Mouse (Mus musculus) limb, embryonic 13.5 days (tissue): Measurements from ENCODE around the gene Fbxl19. TPM values are rescaled to one million over a fixed set of nuclear protein-coding genes. Genes with fewer than 3 reads are reported as not detected.
A peak's percentile ranks its signal among the peaks of the same experiment; 100 is the strongest.

ENCODE experiments used
- ATAC-seq: fragments of 200-750 bp; cut with Nextera tagmentation; 2 replicates; pipeline ENCODE4 v1.8.0; 2017; ENCODE audit warnings: low read depth, moderate number of reproducible peaks, moderate TSS enrichment; ENCODE audit not compliant: low FRiP score
- H3K27ac ChIP-seq: fragments of 300-500 bp; sonication (generic); 2 replicates; pipeline ENCODE4 v1.5.1; 2015; ENCODE audit warnings: inconsistent platforms, mild to moderate bottlenecking, moderate library complexity
- H3K27me3 ChIP-seq: fragments of 300-500 bp; sonication (generic); 2 replicates; pipeline ENCODE4 v1.6.1; 2015; ENCODE audit warnings: mild to moderate bottlenecking, inconsistent platforms
- H3K36me3 ChIP-seq: fragments of 300-500 bp; sonication (generic); 2 replicates; pipeline ENCODE4 v1.6.1; 2015; ENCODE audit warnings: inconsistent platforms, mild to moderate bottlenecking, moderate library complexity
- H3K4me1 ChIP-seq: fragments of 300-500 bp; sonication (generic); 2 replicates; pipeline ENCODE4 v1.6.1; 2015; ENCODE audit warnings: inconsistent platforms
- H3K4me2 ChIP-seq: fragments of 300-500 bp; sonication (generic); replicated peaks from 2 replicates; pipeline ENCODE4 v1.6.1; 2015; ENCODE audit warnings: inconsistent platforms, mild to moderate bottlenecking, moderate library complexity
- H3K4me3 ChIP-seq: fragments of 300-500 bp; sonication (generic); 2 replicates; pipeline ENCODE4 v1.5.1; 2015; ENCODE audit warnings: moderate library complexity, mild to moderate bottlenecking, inconsistent platforms
- H3K9ac ChIP-seq: fragments of 300-500 bp; sonication (generic); 2 replicates; pipeline ENCODE4 v1.6.1; 2015; ENCODE audit warnings: mild to moderate bottlenecking, inconsistent platforms
- H3K9me3 ChIP-seq: fragments of 300-500 bp; sonication (generic); 2 replicates; pipeline ENCODE4 v1.6.1; 2016; ENCODE audit warnings: inconsistent platforms
- WGBS: fragments of 180-500 bp; shearing (Covaris S2); methylation state at CpG from one replicate; pipeline ENCODE4 v1.1.7; 2015; 5-methylcytosine and 5-hydroxymethylcytosine counted together
- polyA plus RNA-seq: library from polyadenylated mRNA; unstranded; fragments of >200 nt; fragmentation: Nextera tagmentation; extraction: Ambion mirVana; gene quantifications from 2 replicates; pipeline ENCODE4 v1.2.1, GENCODE M21; 2015

The Fbxl19 gene
- polyA plus RNA-seq: 6.7 TPM in 2 replicates

- Histone ChIP-seq H3K36me3 (peaks cover 17% of the 10 kb centered on the region), H3K9ac (peak within 1 kb of the TSS; percentile 92), H3K27ac (peak within 1 kb of the TSS; percentile 93), H3K27me3 (no peaks in the 10 kb centered on the region), H3K4me3 (peak within 1 kb of the TSS; percentile 96), H3K4me1 (peaks cover 22% of the 10 kb centered on the region), H3K9me3 (no peaks in the 10 kb centered on the region), H3K4me2 (peak within 1 kb of the TSS; percentile 85)
- no peak for ATAC-seq
- 1% methylated on average over 26 of the region's 26 CpGs for WGBS
Observed at GRCm38 (mm10) chr7:127744366-127745045, at the start of gene Fbxl19. Gene Fbxl19, plus strand, starts transcription at chr7:127744543.

- H3K4me2 ChIP-seq: no peak overlapping the region
- no peaks in the 10 kb centered on the region for H3K4me1 ChIP-seq
- H3K9me3 ChIP-seq: no peaks in the 10 kb centered on the region
- peaks cover 70% of the 10 kb centered on the region for H3K36me3 ChIP-seq
- WGBS: 80% methylated on average over 6 of the region's 6 CpGs
- H3K9ac ChIP-seq: no peak overlapping the region
- ATAC-seq: no peak
- H3K27ac ChIP-seq: no peak overlapping the region
- H3K27me3 ChIP-seq: no peaks in the 10 kb centered on the region
- no peak overlapping the region for H3K4me3 ChIP-seq
Observed at GRCm38 (mm10) chr7:127698986-127699385, 45.4 kb upstream of the Fbxl19 start.

- peaks cover 74% of the 10 kb centered on the region for H3K36me3 ChIP-seq
- H3K9me3 ChIP-seq: no peaks in the 10 kb centered on the region
- 86% methylated on average over 3 of the region's 3 CpGs for WGBS
- no peak for ATAC-seq
- no peaks in the 10 kb centered on the region for H3K27me3 ChIP-seq
- no peaks in the 10 kb centered on the region for H3K4me1 ChIP-seq
- H3K4me3 ChIP-seq: no peak overlapping the region
- no peak overlapping the region for H3K4me2 ChIP-seq
- no peak overlapping the region for H3K27ac ChIP-seq
- H3K9ac ChIP-seq: no peak overlapping the region
Observed at GRCm38 (mm10) chr7:127700712-127701331, 43.5 kb upstream of the Fbxl19 start.

GRCm38 (mm10) chr7:127703561-127704178 lies 40.7 kb upstream of the Fbxl19 start:
- Histone ChIP-seq H3K4me2 (no peak overlapping the region), H3K4me3 (no peak overlapping the region), H3K27me3 (no peaks in the 10 kb centered on the region), H3K4me1 (peaks cover 19% of the 10 kb centered on the region), H3K9me3 (no peaks in the 10 kb centered on the region), H3K36me3 (peaks cover 71% of the 10 kb centered on the region), H3K27ac (no peak overlapping the region), H3K9ac (no peak overlapping the region)
- no peak for ATAC-seq
- WGBS: 93% methylated on average over 8 of the region's 8 CpGs

- Histone ChIP-seq H3K9ac (peak overlapping the region; percentile 45), H3K27ac (no peak overlapping the region), H3K27me3 (no peaks in the 10 kb centered on the region), H3K9me3 (no peaks in the 10 kb centered on the region), H3K36me3 (peaks cover 65% of the 10 kb centered on the region), H3K4me2 (no peak overlapping the region), H3K4me1 (peaks cover 25% of the 10 kb centered on the region), H3K4me3 (no peak overlapping the region)
- no peak for ATAC-seq
- WGBS: 82% methylated on average over 6 of the region's 6 CpGs
Observed at GRCm38 (mm10) chr7:127704598-127704997, 39.7 kb upstream of the Fbxl19 start.

GRCm38 (mm10) chr7:127705706-127706105 lies 38.6 kb upstream of the Fbxl19 start:
- no peak for ATAC-seq
- peaks cover 29% of the 10 kb centered on the region for H3K4me1 ChIP-seq
- H3K4me2 ChIP-seq: no peak overlapping the region
- peaks cover 54% of the 10 kb centered on the region for H3K36me3 ChIP-seq
- H3K9ac ChIP-seq: no peak overlapping the region
- 71% methylated on average over 4 of the region's 4 CpGs for WGBS
- no peaks in the 10 kb centered on the region for H3K9me3 ChIP-seq
- H3K27ac ChIP-seq: no peak overlapping the region
- H3K27me3 ChIP-seq: no peaks in the 10 kb centered on the region
- H3K4me3 ChIP-seq: no peak overlapping the region

GRCm38 (mm10) chr7:127707045-127707956 lies 37.0 kb upstream of the Fbxl19 start:
- WGBS: 14% methylated on average over 22 of the region's 22 CpGs
- peak overlapping the region; percentile 99 for H3K27ac ChIP-seq
- peak overlapping the region; percentile 93 for H3K9ac ChIP-seq
- H3K4me3 ChIP-seq: peak overlapping the region; percentile 76
- H3K27me3 ChIP-seq: no peaks in the 10 kb centered on the region
- ATAC-seq: no peak
- H3K9me3 ChIP-seq: no peaks in the 10 kb centered on the region
- peaks cover 43% of the 10 kb centered on the region for H3K36me3 ChIP-seq
- peaks cover 44% of the 10 kb centered on the region for H3K4me1 ChIP-seq
- peak overlapping the region; percentile 92 for H3K4me2 ChIP-seq

- Histone ChIP-seq H3K27ac (peak overlapping the region; percentile 99), H3K4me3 (peak overlapping the region; percentile 76), H3K9ac (peak overlapping the region; percentile 93), H3K9me3 (no peaks in the 10 kb centered on the region), H3K4me2 (peak overlapping the region; percentile 92), H3K36me3 (peaks cover 37% of the 10 kb centered on the region), H3K27me3 (no peaks in the 10 kb centered on the region), H3K4me1 (peaks cover 44% of the 10 kb centered on the region)
- no peak for ATAC-seq
- 0% methylated on average over 5 of the region's 5 CpGs for WGBS
Observed at GRCm38 (mm10) chr7:127707957-127708206, 36.5 kb upstream of the Fbxl19 start.

- H3K36me3 ChIP-seq: peaks cover 31% of the 10 kb centered on the region
- WGBS: under 1% methylated on average over 83 of the region's 90 CpGs
- peak within 1 kb of the TSS; percentile 76 for H3K4me3 ChIP-seq
- H3K27me3 ChIP-seq: no peaks in the 10 kb centered on the region
- H3K4me1 ChIP-seq: peaks cover 47% of the 10 kb centered on the region
- ATAC-seq: peak; percentile 80
- H3K27ac ChIP-seq: peak within 1 kb of the TSS; percentile 99
- peak within 1 kb of the TSS; percentile 93 for H3K9ac ChIP-seq
- H3K9me3 ChIP-seq: no peaks in the 10 kb centered on the region
- peak within 1 kb of the TSS; percentile 92 for H3K4me2 ChIP-seq
Observed at GRCm38 (mm10) chr7:127708207-127709078, 35.9 kb upstream of the Fbxl19 start, which contains the start of gene Bcl7c. Gene Bcl7c, minus strand, starts transcription at chr7:127708933.

- Histone ChIP-seq H3K9me3 (no peaks in the 10 kb centered on the region), H3K4me2 (peak overlapping the region; percentile 92), H3K27ac (peak overlapping the region; percentile 99), H3K9ac (peak overlapping the region; percentile 93), H3K4me3 (peak overlapping the region; percentile 76), H3K4me1 (peaks cover 55% of the 10 kb centered on the region), H3K36me3 (peaks cover 22% of the 10 kb centered on the region), H3K27me3 (no peaks in the 10 kb centered on the region)
- 77% methylated on average over 5 of the region's 5 CpGs for WGBS
- no peak for ATAC-seq
Observed at GRCm38 (mm10) chr7:127709261-127709979, 34.9 kb upstream of the Fbxl19 start.

- Histone ChIP-seq H3K4me2 (no peak overlapping the region), H3K36me3 (peaks cover 18% of the 10 kb centered on the region), H3K9me3 (no peaks in the 10 kb centered on the region), H3K4me3 (no peak overlapping the region), H3K4me1 (peaks cover 63% of the 10 kb centered on the region), H3K27ac (peak overlapping the region; percentile 97), H3K27me3 (no peaks in the 10 kb centered on the region), H3K9ac (no peak overlapping the region)
- ATAC-seq: no peak
- WGBS: 85% methylated on average over 3 of the region's 3 CpGs
Observed at GRCm38 (mm10) chr7:127711031-127711430, 33.3 kb upstream of the Fbxl19 start.
